Mouse (Mus musculus): ENCODE data around the gene Ugt1a1. TPM values are rescaled to one million over a fixed set of nuclear protein-coding genes. Genes with fewer than 3 reads are reported as not detected.

Gene Ugt1a1
- polyA plus RNA-seq (2012; rRNA removed): 78.8 and 129 TPM in 2 replicates

GRCm38 (mm10) chr1:88211812-88212211, at the start of gene Ugt1a1:
TSS of gene Ugt1a1 (plus strand) at chr1:88211959.

GRCm38 (mm10) chr1:88165711-88166110, 46.0 kb upstream of the Ugt1a1 start, which contains the start of gene Ugt1a5:
TSS of gene Ugt1a5 (plus strand) at chr1:88166012.

GRCm38 (mm10) chr1:88200456-88200855, 11.3 kb upstream of the Ugt1a1 start, which contains the start of gene Ugt1a2:
TSS of gene Ugt1a2 (plus strand) at chr1:88200601.

GRCm38 (mm10) chr1:88205294-88205922, 6.4 kb upstream of the Ugt1a1 start, which contains the start of gene Dnajb3:
TSS of gene Dnajb3 (minus strand) at chr1:88205782.

GRCm38 (mm10) chr1:88226670-88227379, 15.1 kb downstream of the Ugt1a1 start, which contains the start of gene Mroh2a:
TSS of gene Mroh2a (plus strand) at chr1:88226986.

Other genes with a start within 250 kb of the Ugt1a1 start
- 9.2 and 10.4 TPM in 2 replicates for gene Usp40, start 203.4 kb upstream of the Ugt1a1 start, polyA plus RNA-seq (2012; rRNA removed)
- 0.07 and 0.12 TPM in 2 replicates for gene Ugt1a10, start 156.6 kb upstream of the Ugt1a1 start, polyA plus RNA-seq (2012; rRNA removed)
- 0.25 and 0.28 TPM in 2 replicates for gene Ugt1a9, start 141.2 kb upstream of the Ugt1a1 start, polyA plus RNA-seq (2012; rRNA removed)
- gene Ugt1a8, start 124.1 kb upstream of the Ugt1a1 start, polyA plus RNA-seq (2012; rRNA removed): 0.01 and 0.02 TPM in 2 replicates
- gene Ugt1a7c, start 116.9 kb upstream of the Ugt1a1 start, polyA plus RNA-seq (2012; rRNA removed): 2.7 and 3.7 TPM in 2 replicates
- gene Ugt1a6b, start 108.7 kb upstream of the Ugt1a1 start, polyA plus RNA-seq (2012; rRNA removed): 17.5 and 23.6 TPM in 2 replicates
- gene Ugt1a6a, start 77.2 kb upstream of the Ugt1a1 start, polyA plus RNA-seq (2012; rRNA removed): 20.2 and 26.6 TPM in 2 replicates
- gene Ugt1a5, start 45.9 kb upstream of the Ugt1a1 start, polyA plus RNA-seq (2012; rRNA removed): 0.37 and 0.50 TPM in 2 replicates
- gene Ugt1a2, start 11.4 kb upstream of the Ugt1a1 start, polyA plus RNA-seq (2012; rRNA removed): 0.06 and 0.12 TPM in 2 replicates
- 3.4 and 4.7 TPM in 2 replicates for gene Dnajb3, start 6.2 kb upstream of the Ugt1a1 start, polyA plus RNA-seq (2012; rRNA removed)
- gene Mroh2a, start 15.0 kb downstream of the Ugt1a1 start, polyA plus RNA-seq (2012; rRNA removed): 3.6 and 4.9 TPM in 2 replicates
- gene Hjurp, start 65.7 kb downstream of the Ugt1a1 start, polyA plus RNA-seq (2012; rRNA removed): 54.5 and 64.0 TPM in 2 replicates
- gene Trpm8, start 65.7 kb downstream of the Ugt1a1 start, polyA plus RNA-seq (2012; rRNA removed): not detected in 2 replicates
- gene Spp2, start 195.0 kb downstream of the Ugt1a1 start, polyA plus RNA-seq (2012; rRNA removed): 354 and 439 TPM in 2 replicates

Measured in liver, embryonic 18 days (tissue).